Mouse (Mus musculus) small intestine, adult 2 months (tissue): ENCODE measurements around the gene Xlr3a.
"Not testable (repeated sequence)": the region's sequence is repeated elsewhere in the genome, so short reads cannot be mapped to it uniquely, and the experiment has no call there.

ENCODE experiments used
- CTCF ChIP-seq: fragments of 200-500 bp; IDR thresholded peaks from 2 replicates; pipeline ENCODE4 v1.5.1; 2012; ENCODE audit warnings: low read depth, mild to moderate bottlenecking, control low read depth, inconsistent platforms, low read length, moderate library complexity, mixed read lengths; ENCODE audit not compliant: insufficient replicate concordance, insufficient read length; ENCODE audit errors: extremely low read depth
- POLR2A ChIP-seq: fragments of 200-500 bp; IDR thresholded peaks from 2 replicates; pipeline ENCODE4 v1.6.1; 2012; ENCODE audit warnings: low read depth, mild to moderate bottlenecking, control low read depth, inconsistent platforms, low read length, moderate library complexity

DNA sequence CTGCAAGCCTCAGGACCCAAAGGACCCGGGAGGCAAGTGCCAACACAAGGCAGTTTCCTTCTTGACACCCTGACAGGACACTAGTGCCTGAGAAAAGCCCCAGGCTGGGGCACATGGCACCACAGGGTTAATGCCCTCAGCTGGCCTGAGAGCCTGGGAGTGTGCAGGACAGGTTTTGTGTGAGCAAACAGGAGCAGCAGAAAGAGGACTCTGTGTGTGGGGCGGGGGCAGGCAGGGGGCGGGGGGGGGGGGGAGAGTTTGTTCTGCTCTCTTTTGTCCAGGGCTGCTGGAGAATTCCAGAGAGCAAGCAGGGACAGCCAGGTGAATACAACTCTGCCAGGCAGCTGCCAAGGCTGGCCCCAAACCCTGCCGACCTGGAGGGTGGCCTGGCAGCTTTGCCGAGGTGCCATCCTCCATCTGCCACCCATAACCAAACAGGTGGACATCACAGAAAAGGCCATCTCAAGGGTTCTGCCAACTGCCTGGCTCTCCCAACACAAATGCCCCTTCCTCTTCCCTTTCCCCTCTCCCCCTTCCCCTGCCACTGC lies 30.1 kb downstream of the Xlr3a start:
- TF ChIP-seq CTCF, POLR2A: not testable (repeated sequence)
